8 mouse cellular contexts compared by ENCODE assay signal in genomic region chr15:103307125-103307524, GRCm38 (mm10). TPM values are rescaled to one million over a fixed set of nuclear protein-coding genes. Genes with fewer than 3 reads are reported as not detected.
DNase-seq lines count a peak whose midpoint lies in the region; TF ChIP-seq lines count a peak whose summit lies in the region.

No protein-coding gene starts in this region.

- H3K27ac ChIP-seq in left cerebral cortex, adult 2 months, result peak overlapping the region; percentile 37; the same call in 1 of the 2 replicates
- peak overlapping the region; percentile 97 for H3K27ac ChIP-seq in macrophage

- no peaks in the 10 kb centered on the region for H3K36me3 ChIP-seq in macrophage (ENCODE audit: inconsistent target)

- peak; percentile 73 for DNase-seq in WW6 (ENCODE audit: low read depth, low spot score)
- DNase-seq in cerebellum, postnatal 4 days (ENCODE audit: low spot score in 2 of 2), result peak; percentile 89 to 94
- DNase-seq in gastrocnemius, adult 8-10 months (ENCODE audit: low spot score in 2 of 2), result peak; percentile 89 to 90
- peak; percentile 99 for DNase-seq in hindlimb bud, embryonic 11.5 days (ENCODE audit: extremely low spot score, low read depth, low spot score)
- DNase-seq in left cerebral cortex, adult 2 months (ENCODE audit: extremely low spot score in 1 of 2, low spot score in 2 of 2), result peak; percentile 89 to 90
- peak; percentile 93 for DNase-seq in retina, postnatal 7 days (ENCODE audit: low read depth, low spot score)
- DNase-seq in urinary bladder, adult 18-20 months (ENCODE audit: low spot score in 2 of 2), result peak; percentile 85

- H3K79me2 ChIP-seq in macrophage (ENCODE audit: inconsistent target), result no peaks in the 10 kb centered on the region; the same call in 1 of the 2 replicates

- 0% methylated on average over 7 of the region's 7 CpGs for WGBS in macrophage (ENCODE audit: missing documents)

- TF ChIP-seq CTCF in left cerebral cortex, adult 2 months (IDR thresholded peaks at IDR 0.05), result peak; percentile 100

- intact Hi-C loops in left cerebral cortex, adult 2 months (cut with DNase I), result loop anchor here (1.0 to 10.0 kb wide), 4 partner anchors 22 to 562 kb away; no protein-coding TSS in a partner anchor

- no peak overlapping the region for H3K4me3 ChIP-seq in left cerebral cortex, adult 2 months
- no peak overlapping the region for H3K4me3 ChIP-seq in macrophage (ENCODE audit: inconsistent target)

RNA-seq across cellular contexts. Expression of gene Gpr84, which starts 3.3 kb away (rescaled TPM):
- total RNA-seq in gastrocnemius, adult 8-10 months (2022), result not detected
- under 1 TPM; 0.40 to 0.66 TPM for total RNA-seq in left cerebral cortex, adult 2 months (2021)
- total RNA-seq in macrophage (2018; cell fraction: chromatin; rRNA removed), result 10 to 100 TPM in 3 of 26 experiments, 1 to 10 TPM in 20, under 1 TPM in 2, not detected in 1; 0.55 to 12.0 (median 5.2) TPM
- 10 to 100 TPM in 20 of 26 experiments, 1 to 10 TPM in 6; 1.4 to 72.5 (median 17.4) TPM for total RNA-seq in macrophage (2018; cell fraction: cytosol; rRNA removed)
- total RNA-seq in macrophage (2018; cell fraction: nucleus; rRNA removed), result 10 to 100 TPM in 23 of 26 experiments, 1 to 10 TPM in 2, not detected in 1; 3.5 to 71.3 (median 23.9) TPM
- 0.93 to 14.5 TPM (median 3.7 TPM) in 3 replicates for polyA plus RNA-seq in macrophage (2018)

RNA-seq across cellular contexts. Expression of gene Zfp385a, which starts 32.8 kb away (rescaled TPM):
- 1 to 10 TPM; 5.7 to 6.4 (median 5.9) TPM for total RNA-seq in gastrocnemius, adult 8-10 months (2022)
- 10 to 100 TPM; 66.1 to 77.5 TPM for total RNA-seq in left cerebral cortex, adult 2 months (2021)
- 10 to 100 TPM; 10.2 to 43.2 (median 26.3) TPM for total RNA-seq in macrophage (2018; cell fraction: chromatin; rRNA removed)
- total RNA-seq in macrophage (2018; cell fraction: cytosol; rRNA removed), result 10 to 100 TPM; 50.8 to 93.1 (median 78.8) TPM
- 10 to 100 TPM; 21.9 to 59.1 (median 37.0) TPM for total RNA-seq in macrophage (2018; cell fraction: nucleus; rRNA removed)
- polyA plus RNA-seq in macrophage (2018), result 38.1 to 73.9 TPM (median 63.3 TPM) in 3 replicates

RNA-seq across cellular contexts. Expression of gene Copz1, which starts 34.6 kb away (rescaled TPM):
- total RNA-seq in gastrocnemius, adult 8-10 months (2022), result 10 to 100 TPM; 34.7 to 39.4 (median 35.6) TPM
- total RNA-seq in left cerebral cortex, adult 2 months (2021), result 10 to 100 TPM; 85.5 to 93.0 TPM
- 10 to 100 TPM; 15.7 to 68.2 (median 42.7) TPM for total RNA-seq in macrophage (2018; cell fraction: chromatin; rRNA removed)
- 100 to 1,000 TPM; 109 to 211 (median 159) TPM for total RNA-seq in macrophage (2018; cell fraction: cytosol; rRNA removed)
- total RNA-seq in macrophage (2018; cell fraction: nucleus; rRNA removed), result 100 to 1,000 TPM in 7 of 26 experiments, 10 to 100 TPM in 19; 29.9 to 123 (median 77.5) TPM
- polyA plus RNA-seq in macrophage (2018), result 123 to 145 TPM (median 136 TPM) in 3 replicates

RNA-seq across cellular contexts. Expression of gene Nfe2, which starts 48.9 kb away (rescaled TPM):
- not detected for total RNA-seq in gastrocnemius, adult 8-10 months (2022)
- total RNA-seq in left cerebral cortex, adult 2 months (2021), result not detected
- 1 to 10 TPM in 9 of 26 experiments, under 1 TPM in 8, not detected in 9; 0.39 to 2.6 (median 1.2) TPM for total RNA-seq in macrophage (2018; cell fraction: chromatin; rRNA removed)
- 1 to 10 TPM in 20 of 26 experiments, under 1 TPM in 6; 0.56 to 2.4 (median 1.7) TPM for total RNA-seq in macrophage (2018; cell fraction: cytosol; rRNA removed)
- total RNA-seq in macrophage (2018; cell fraction: nucleus; rRNA removed), result 1 to 10 TPM in 12 of 26 experiments, under 1 TPM in 10, not detected in 4; 0.36 to 4.0 (median 1.0) TPM
- 0.79 to 3.5 TPM (median 1.8 TPM) in 3 replicates for polyA plus RNA-seq in macrophage (2018)

RNA-seq across cellular contexts. Expression of gene Itga5, which starts 59.4 kb away (rescaled TPM):
- 1 to 10 TPM; 4.0 to 4.9 (median 4.5) TPM for total RNA-seq in gastrocnemius, adult 8-10 months (2022)
- 1 to 10 TPM; 2.6 to 3.0 TPM for total RNA-seq in left cerebral cortex, adult 2 months (2021)
- 1,000 to 10,000 TPM in 11 of 26 experiments, 100 to 1,000 TPM in 15; 166 to 3,228 (median 638) TPM for total RNA-seq in macrophage (2018; cell fraction: chromatin; rRNA removed)
- 100 to 1,000 TPM in 9 of 26 experiments, 10 to 100 TPM in 17; 29.3 to 430 (median 82.6) TPM for total RNA-seq in macrophage (2018; cell fraction: cytosol; rRNA removed)
- 1,000 to 10,000 TPM in 2 of 26 experiments, 100 to 1,000 TPM in 23, 10 to 100 TPM in 1; 94.1 to 1,525 (median 507) TPM for total RNA-seq in macrophage (2018; cell fraction: nucleus; rRNA removed)
- polyA plus RNA-seq in macrophage (2018), result 24.4 to 49.9 TPM (median 30.3 TPM) in 3 replicates

Comparison
In these comparisons a context has a peak if more than half of its experiments do, and no peak if none do; other contexts are left out.
1. RNA of gene Zfp385a, which starts 32.8 kb away (total RNA-seq): 66.1 to 77.5 TPM in left cerebral cortex, adult 2 months; 5.7 to 6.4 TPM in gastrocnemius, adult 8-10 months; every median in the first group is over 4 times any median in the second.
2. Peak in every context shown above with its lines, with median percentiles within 50 percentile points of each other: DNase-seq.